Mouse (Mus musculus) lung, embryonic 16.5 days (tissue): ENCODE measurements around the gene Aak1. TPM values are rescaled to one million over a fixed set of nuclear protein-coding genes. Genes with fewer than 3 reads are reported as not detected.
"Not testable (repeated sequence)": the region's sequence is repeated elsewhere in the genome, so short reads cannot be mapped to it uniquely, and the experiment has no call there.

ENCODE experiments used
- ATAC-seq: fragments of 200-750 bp; cut with Nextera tagmentation; 2 replicates; pipeline ENCODE4 v1.8.0; 2017; ENCODE audit warnings: low read depth, mild to moderate bottlenecking, moderate library complexity
- H3K27ac ChIP-seq: fragments of 300-500 bp; sonication (generic); 2 replicates; pipeline ENCODE4 v1.5.1; 2014; ENCODE audit warnings: mild to moderate bottlenecking, control low read depth, low read length
- H3K27me3 ChIP-seq: fragments of 300-500 bp; sonication (generic); 2 replicates; pipeline ENCODE4 v1.6.1; 2014; ENCODE audit warnings: low read depth, low read length, mixed read lengths; ENCODE audit not compliant: control insufficient read depth, insufficient read depth
- H3K36me3 ChIP-seq: fragments of 300-500 bp; sonication (generic); 2 replicates; pipeline ENCODE4 v1.6.1; 2014; ENCODE audit warnings: low read length; ENCODE audit not compliant: control insufficient read depth, insufficient read depth
- H3K4me1 ChIP-seq: fragments of 300-500 bp; sonication (generic); replicated peaks from 2 replicates; pipeline ENCODE4 v1.6.1; 2014; ENCODE audit warnings: low read length, mixed read lengths; ENCODE audit not compliant: control insufficient read depth, insufficient read depth
- H3K4me2 ChIP-seq: fragments of 300-500 bp; sonication (generic); 2 replicates; pipeline ENCODE4 v1.6.1; 2014; ENCODE audit warnings: low read depth, low read length, control low read depth
- H3K4me3 ChIP-seq: fragments of 300-500 bp; sonication (generic); 2 replicates; pipeline ENCODE4 v1.5.1; 2014; ENCODE audit warnings: mild to moderate bottlenecking, low read length, control low read depth
- H3K9ac ChIP-seq: fragments of 300-500 bp; sonication (generic); 2 replicates; pipeline ENCODE4 v1.6.1; 2014; ENCODE audit warnings: low read length, control low read depth
- H3K9me3 ChIP-seq: fragments of 300-500 bp; sonication (generic); 2 replicates; pipeline ENCODE4 v1.6.1; 2016; ENCODE audit warnings: low read length; ENCODE audit not compliant: control insufficient read depth
- WGBS: fragments of 180-500 bp; shearing (Covaris S2); extraction: QIAGEN DNeasy Blood & Tissue Kit; methylation state at CpG from one replicate; pipeline ENCODE4 v1.1.7; 2014; 5-methylcytosine and 5-hydroxymethylcytosine counted together
- polyA plus RNA-seq: library from polyadenylated mRNA; unstranded; fragments of >200 nt; fragmentation: Nextera tagmentation; extraction: Ambion mirVana; gene quantifications from 2 replicates; pipeline ENCODE4 v1.2.1, GENCODE M21; 2015

Gene Aak1
- polyA plus RNA-seq, 1 experiment from 2014 or later: 11.6 TPM

- H3K4me3 ChIP-seq: peak within 1 kb of the TSS; percentile 98
- no peaks in the 10 kb centered on the region for H3K27me3 ChIP-seq
- WGBS: 0% methylated on average over 64 of the region's 68 CpGs
- peaks cover 13% of the 10 kb centered on the region for H3K4me1 ChIP-seq
- H3K27ac ChIP-seq: peak within 1 kb of the TSS; percentile 100
- peak; percentile 98 for ATAC-seq
- H3K36me3 ChIP-seq: no peaks in the 10 kb centered on the region
- peak within 1 kb of the TSS; percentile 85 for H3K4me2 ChIP-seq
- no peaks in the 10 kb centered on the region for H3K9me3 ChIP-seq
- H3K9ac ChIP-seq: peak within 1 kb of the TSS; percentile 98
Measured at GRCm38 (mm10) chr6:87042337-87043130, 193.2 kb downstream of the Aak1 start, which contains the start of gene Gfpt1. Gene Gfpt1, plus strand, starts transcription at chr6:87042846.

GRCm38 (mm10) chr6:87043131-87043516, 193.8 kb downstream of the Aak1 start:
- 0% methylated on average over 9 of the region's 9 CpGs for WGBS
- H3K27ac ChIP-seq: peak overlapping the region; percentile 85
- peak overlapping the region; percentile 98 for H3K9ac ChIP-seq
- no peaks in the 10 kb centered on the region for H3K27me3 ChIP-seq
- H3K36me3 ChIP-seq: no peaks in the 10 kb centered on the region
- peak; percentile 13; the same call in 1 of the 2 replicates for ATAC-seq
- peak overlapping the region; percentile 85 for H3K4me2 ChIP-seq
- peaks cover 13% of the 10 kb centered on the region for H3K4me1 ChIP-seq
- H3K9me3 ChIP-seq: no peaks in the 10 kb centered on the region
- H3K4me3 ChIP-seq: peak overlapping the region; percentile 98

- no peak for ATAC-seq
- no peaks in the 10 kb centered on the region for H3K9me3 ChIP-seq
- H3K27me3 ChIP-seq: no peaks in the 10 kb centered on the region
- H3K4me1 ChIP-seq: peaks cover 13% of the 10 kb centered on the region
- no peak overlapping the region for H3K4me3 ChIP-seq
- 74% methylated on average over 2 of the region's 2 CpGs for WGBS
- peaks cover 4% of the 10 kb centered on the region; the same call in 1 of the 2 replicates for H3K36me3 ChIP-seq
- H3K9ac ChIP-seq: no peak overlapping the region
- H3K27ac ChIP-seq: no peak overlapping the region
- no peak overlapping the region for H3K4me2 ChIP-seq
Measured at GRCm38 (mm10) chr6:87044895-87045294, 195.6 kb downstream of the Aak1 start.

- H3K27me3 ChIP-seq: no peaks in the 10 kb centered on the region
- no peaks in the 10 kb centered on the region for H3K9me3 ChIP-seq
- no peak overlapping the region for H3K4me3 ChIP-seq
- no peak overlapping the region for H3K27ac ChIP-seq
- H3K4me2 ChIP-seq: no peak overlapping the region
- no peak overlapping the region for H3K9ac ChIP-seq
- peaks cover 4% of the 10 kb centered on the region; the same call in 1 of the 2 replicates for H3K36me3 ChIP-seq
- H3K4me1 ChIP-seq: peaks cover 13% of the 10 kb centered on the region
- ATAC-seq: no peak
- WGBS: 73% methylated on average over 3 of the region's 3 CpGs
Measured at GRCm38 (mm10) chr6:87045507-87045906, 196.2 kb downstream of the Aak1 start.

- not testable (repeated sequence) for H3K27me3 ChIP-seq, H3K4me2 ChIP-seq, ATAC-seq, H3K4me3 ChIP-seq, H3K27ac ChIP-seq, H3K4me1 ChIP-seq, H3K9ac ChIP-seq, H3K9me3 ChIP-seq
- WGBS: 95% methylated on average over 7 of the region's 7 CpGs
- peaks cover 17% of the 10 kb centered on the region for H3K36me3 ChIP-seq
Measured at GRCm38 (mm10) chr6:87048712-87049111, 199.4 kb downstream of the Aak1 start.

- no peak overlapping the region for H3K9ac ChIP-seq
- WGBS: 88% methylated on average over 10 of the region's 10 CpGs
- H3K36me3 ChIP-seq: peaks cover 37% of the 10 kb centered on the region
- no peaks in the 10 kb centered on the region for H3K4me1 ChIP-seq
- H3K9me3 ChIP-seq: no peaks in the 10 kb centered on the region
- H3K4me2 ChIP-seq: no peak overlapping the region
- ATAC-seq: no peak
- H3K27me3 ChIP-seq: no peaks in the 10 kb centered on the region
- no peak overlapping the region for H3K4me3 ChIP-seq
- H3K27ac ChIP-seq: no peak overlapping the region
Measured at GRCm38 (mm10) chr6:87051886-87052425, 202.6 kb downstream of the Aak1 start.

Other genes starting within 250 kb of the Aak1 start
- gene Asprv1, start 221.4 kb upstream of the Aak1 start, polyA plus RNA-seq: 1.0 and 5.3 TPM in 2 replicates
- 15.2 and 15.5 TPM in 2 replicates for gene Mxd1, start 180.4 kb upstream of the Aak1 start, polyA plus RNA-seq
- gene Snrnp27, start 165.0 kb upstream of the Aak1 start, polyA plus RNA-seq: 102 and 107 TPM in 2 replicates
- gene Gmcl1, start 116.1 kb upstream of the Aak1 start, polyA plus RNA-seq: 22.9 and 23.1 TPM in 2 replicates
- 149 and 154 TPM in 2 replicates for gene Anxa4, start 55.9 kb upstream of the Aak1 start, polyA plus RNA-seq
- 81.0 and 92.1 TPM in 2 replicates for gene Nfu1, start 159.7 kb downstream of the Aak1 start, polyA plus RNA-seq
- gene Gfpt1, start 193.3 kb downstream of the Aak1 start, polyA plus RNA-seq: 24.1 and 24.5 TPM in 2 replicates